Mouse (Mus musculus): Measurements from ENCODE around the gene Asic3.

Gene Asic3

DNA sequence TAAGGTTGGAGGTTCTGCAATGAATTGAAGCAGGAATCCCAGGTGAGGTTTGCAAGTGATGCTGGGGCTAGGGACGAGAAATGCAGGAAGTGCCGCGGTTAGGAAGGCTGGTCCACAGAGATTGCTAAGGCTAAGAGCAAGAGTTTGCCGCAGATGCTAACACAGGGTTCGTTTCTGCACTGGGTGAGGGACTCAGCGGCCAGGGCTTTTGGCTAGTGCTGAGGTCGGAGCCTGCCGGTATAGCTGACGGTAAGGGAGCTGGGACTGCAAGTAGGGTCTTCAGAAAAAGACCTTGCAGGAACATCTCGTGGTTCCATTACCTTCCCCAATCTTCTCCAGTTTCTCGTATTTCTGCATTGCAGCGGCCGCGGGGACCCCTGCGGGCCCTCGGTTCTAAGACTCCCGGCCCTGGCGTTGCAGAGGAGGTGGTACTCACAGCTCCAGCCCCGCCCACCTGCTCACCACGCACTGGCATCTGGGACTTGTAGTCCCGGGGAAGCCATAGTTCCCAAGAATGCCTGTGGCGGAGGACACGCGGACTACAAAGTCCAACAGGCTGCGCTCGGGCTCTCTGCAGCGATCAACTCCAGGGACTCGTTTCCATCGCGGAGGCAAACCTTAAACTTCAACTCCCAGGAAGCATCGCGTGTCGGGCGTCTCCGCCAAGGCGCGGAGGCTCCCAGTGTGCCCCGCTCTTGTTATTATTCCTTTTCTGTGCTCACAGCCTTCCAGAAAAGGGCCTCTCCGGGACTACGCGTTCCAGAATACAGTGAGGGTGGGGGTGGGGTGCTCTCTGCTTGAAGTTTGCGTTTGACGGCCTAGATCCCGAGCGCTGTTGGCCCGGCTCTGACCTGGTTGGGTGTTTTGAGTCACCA is 10.2 kb downstream of the Asic3 start, which contains the start of the genes Cdk5 and Slc4a2:
Cdk5 (minus strand) TSS at position 402 of the 875 bp plus-strand sequence.
Slc4a2 (plus strand) TSS at position 709 of the 875 bp plus-strand sequence.
- DNase-seq (ENCODE audit: low spot score in 2 of 2) = peak; percentile 97 to 99

DNA sequence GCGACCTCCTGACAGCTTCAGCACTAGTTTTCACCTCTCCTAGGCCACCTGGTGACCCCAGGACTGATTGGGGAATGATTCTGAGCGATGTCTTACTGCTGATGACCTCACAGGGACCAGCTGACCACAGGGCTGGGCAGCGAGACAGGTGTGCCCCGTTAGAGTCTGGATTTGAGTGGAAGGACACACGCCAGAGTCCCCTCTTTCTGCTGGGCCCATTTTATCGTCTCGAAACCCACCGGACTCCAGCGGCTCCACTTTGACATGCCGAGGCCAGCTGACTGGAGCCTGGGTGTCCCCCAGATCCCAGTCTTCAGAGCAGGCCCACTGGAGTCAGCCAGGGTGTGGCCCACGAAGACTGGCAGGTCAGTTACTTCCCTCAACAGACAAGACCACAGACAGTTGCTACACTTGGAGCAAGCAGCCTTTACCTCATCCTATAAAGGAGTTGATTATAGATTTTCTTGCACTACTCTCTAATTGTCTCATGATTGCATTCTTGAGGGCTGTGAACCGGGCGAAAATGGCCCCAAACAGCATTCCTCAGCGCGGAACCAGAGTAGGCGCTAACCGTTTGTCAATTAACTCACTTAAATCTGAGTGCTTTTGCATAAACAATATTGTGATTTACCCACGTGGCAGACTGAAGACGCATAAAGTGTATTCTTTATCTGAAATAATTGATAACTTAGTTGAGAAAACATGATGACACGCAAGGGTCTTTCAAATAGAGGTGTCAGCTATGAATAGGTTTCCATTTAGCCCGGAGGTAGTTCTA is 11.0 kb downstream of the Asic3 start:
- no peak for DNase-seq (ENCODE audit: low spot score in 2 of 2)

DNA sequence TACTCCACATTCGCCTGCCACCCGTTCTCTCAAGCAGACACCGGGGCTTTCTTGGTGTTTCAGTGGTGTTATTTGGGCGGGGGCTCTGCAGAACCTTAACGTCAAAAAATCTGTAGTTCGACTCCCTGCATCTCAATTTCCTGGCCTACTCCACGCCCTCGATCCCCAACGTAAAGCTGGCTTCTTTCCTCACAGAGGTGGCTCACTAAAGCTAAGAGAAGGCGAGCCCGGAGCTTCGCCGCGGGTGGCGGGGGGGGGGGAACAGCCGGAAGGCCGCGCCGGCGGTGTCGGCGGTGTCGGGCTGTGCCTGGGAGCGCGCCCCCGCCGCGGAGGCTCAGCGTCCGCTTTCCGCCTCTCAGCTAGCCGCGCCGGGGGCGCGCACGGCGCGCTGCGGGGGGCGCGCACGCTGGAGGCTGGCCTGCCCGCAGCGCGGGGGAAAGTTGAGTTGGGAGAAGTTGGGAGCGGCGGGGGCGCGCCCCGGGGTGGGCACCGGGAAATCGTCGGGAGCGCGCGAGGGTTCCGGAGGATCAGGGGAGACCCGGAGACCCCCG is 11.7 kb downstream of the Asic3 start:
- DNase-seq (ENCODE audit: low spot score in 2 of 2) = peak; percentile 36 to 54

DNA sequence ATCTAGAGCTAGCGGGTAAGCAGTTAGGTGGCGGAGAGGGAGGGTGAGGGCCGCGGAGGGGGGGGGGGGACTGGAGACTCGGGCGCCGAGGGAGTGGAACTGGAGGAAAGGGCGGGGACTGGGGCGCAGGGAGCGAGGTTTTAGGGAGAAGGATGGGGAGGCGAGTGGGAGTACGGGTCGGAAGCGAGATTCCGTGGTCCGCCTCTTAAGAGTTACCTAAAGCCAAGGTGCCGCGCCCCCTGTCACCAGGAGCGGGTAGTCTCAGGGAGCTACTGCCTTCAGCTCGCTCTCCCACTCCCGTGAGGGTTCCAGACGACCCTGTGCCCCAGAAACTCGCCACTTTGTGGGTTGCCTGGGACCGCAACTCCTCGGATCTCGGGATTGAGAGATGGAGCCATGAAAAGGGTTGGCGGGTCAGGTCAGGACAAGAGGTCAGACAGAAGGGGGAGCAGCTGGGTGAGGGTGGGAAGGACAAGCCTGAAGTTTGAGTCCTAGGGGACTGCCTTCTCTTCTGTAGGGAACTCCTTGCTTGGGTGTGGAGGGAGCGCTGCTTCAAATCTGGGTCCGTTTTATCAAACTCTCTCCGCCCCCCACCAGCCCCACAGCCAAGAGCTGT is 12.3 kb downstream of the Asic3 start:
- DNase-seq (ENCODE audit: low spot score in 2 of 2) = no peak

DNA sequence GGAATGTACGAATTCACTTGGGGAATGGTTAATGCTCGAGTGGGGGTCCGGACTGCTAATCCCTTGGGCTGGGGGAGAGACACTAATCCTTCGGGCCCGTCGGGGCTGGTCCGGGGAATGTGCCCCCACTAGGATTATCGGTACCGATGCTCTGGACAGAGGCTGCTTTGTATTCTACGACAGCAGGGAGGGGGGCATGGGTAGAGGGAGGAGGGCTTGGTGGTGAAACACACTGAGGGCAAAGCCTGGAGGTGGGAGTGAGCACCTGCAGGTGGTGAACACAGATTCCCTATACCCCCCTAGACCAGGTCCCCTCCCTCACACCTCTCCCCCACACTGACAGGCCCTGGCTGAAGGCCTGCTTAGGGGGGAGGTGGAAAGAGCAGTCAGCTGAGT is 12.8 kb downstream of the Asic3 start:
- no peak for DNase-seq (ENCODE audit: low spot score in 2 of 2)

DNA sequence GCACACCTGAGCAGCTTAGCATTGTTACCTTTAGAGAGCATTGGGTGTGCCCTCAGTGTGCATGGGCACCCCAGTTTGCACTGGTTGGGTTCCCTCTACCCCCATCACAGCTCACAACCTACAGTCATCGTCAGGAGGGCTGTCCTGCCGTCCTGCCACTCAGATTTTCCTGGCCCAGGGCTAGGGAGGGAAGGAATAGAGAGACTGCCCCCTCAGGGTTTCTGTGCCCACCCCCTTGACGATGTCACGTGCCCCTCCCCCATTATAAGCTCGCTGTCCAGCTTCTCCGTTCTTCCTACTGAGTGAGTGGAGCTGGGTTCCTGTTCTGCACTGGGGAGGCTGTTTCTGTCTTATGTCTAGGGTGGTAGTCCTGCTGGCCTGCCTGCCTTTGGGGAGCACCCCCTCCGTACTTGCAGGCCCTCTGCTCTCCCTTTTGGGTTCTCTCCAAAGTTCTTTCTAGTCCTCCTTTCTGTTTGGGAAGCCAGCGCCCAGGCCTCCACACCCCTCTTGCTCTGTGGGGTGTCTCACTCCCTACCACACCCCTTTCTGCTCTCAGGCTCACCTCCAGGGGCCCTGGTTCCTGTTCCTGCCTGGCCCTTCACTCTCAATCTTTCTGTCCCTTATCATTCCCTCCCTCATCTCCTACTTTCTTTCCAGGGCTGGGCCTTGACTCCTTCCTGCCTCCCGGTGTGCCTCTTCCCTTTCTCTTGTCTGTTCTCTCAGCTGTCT is 13.5 kb downstream of the Asic3 start:
- DNase-seq (ENCODE audit: low spot score in 2 of 2) = no peak

DNA sequence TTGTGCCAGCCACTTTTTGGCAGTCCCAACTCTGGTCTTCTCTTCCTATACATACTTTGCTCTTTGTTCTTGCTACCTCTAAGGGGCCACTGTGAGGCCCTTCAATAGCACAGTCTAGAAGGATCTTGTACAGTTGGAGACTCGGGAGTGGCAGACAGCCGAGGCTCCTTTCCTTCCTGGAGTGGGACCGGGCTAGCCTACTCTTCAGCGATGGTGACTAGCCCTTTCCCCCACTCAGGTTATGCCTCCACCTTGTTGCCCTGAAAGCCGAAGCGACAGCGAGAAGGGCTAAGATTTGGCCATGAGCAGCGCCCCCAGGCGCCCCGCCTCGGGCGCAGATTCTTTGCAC is 14.1 kb downstream of the Asic3 start:
- no peak for DNase-seq (ENCODE audit: low spot score in 2 of 2)

DNA sequence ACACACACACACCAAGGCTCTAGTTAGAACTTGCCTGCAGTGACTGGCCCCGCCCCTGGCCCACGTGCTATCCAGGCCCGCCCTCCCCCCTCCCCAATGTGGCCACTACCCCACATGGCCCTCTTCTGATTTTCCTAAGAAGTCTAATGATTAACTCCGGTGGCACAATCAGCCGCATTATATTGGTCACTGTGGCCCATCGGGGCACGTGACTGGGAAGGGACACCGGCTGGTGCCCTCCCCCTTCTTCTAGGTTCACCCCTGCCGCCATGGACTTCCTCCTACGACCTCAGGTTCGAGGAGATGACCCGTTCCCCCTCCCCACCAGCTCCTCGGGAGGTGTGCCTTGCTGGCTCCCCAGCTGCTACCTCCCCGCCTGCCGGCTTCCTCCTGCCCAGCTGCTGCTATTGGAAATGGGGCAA is 14.8 kb downstream of the Asic3 start:
- no peak for DNase-seq (ENCODE audit: low spot score in 2 of 2)

DNA sequence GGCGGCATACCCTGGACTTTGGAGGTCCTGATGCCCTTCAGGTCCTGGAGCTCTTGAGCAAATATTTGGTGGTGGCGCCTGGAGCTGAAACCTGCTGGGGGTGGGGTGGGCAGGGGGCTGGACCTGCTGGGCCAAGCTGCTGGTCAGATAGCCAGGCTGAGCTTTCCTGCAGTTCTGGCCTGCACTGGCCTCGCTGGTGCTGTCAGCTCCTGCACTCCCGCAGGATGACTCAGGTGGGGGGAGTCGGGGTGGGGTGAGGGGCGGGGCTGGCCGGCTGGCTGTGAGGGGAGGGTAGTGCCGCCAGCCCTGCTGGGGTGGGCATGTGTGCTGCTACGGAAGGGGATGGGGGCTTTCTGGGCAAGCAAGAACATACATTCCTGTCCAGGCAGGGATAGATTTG is 15.4 kb downstream of the Asic3 start:
- DNase-seq (ENCODE audit: low spot score in 2 of 2) = no peak

DNA sequence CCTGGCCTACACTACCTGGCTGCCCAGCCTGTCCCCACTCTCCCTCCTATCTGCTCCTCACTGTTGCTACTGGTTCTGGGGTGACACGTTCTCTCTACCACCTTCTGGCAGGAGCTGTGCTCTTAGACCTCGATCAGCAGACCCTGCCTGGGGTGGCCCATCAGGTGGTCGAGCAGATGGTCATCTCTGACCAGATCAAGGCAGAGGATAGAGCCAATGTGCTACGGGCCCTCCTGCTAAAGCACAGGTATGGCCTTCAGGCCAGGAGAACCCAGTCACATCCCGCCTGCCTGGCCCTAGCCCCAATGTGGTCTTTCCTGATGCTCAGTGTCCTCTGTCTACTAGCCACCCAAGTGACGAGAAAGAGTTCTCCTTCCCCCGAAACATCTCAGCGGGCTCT is 20.8 kb downstream of the Asic3 start:
- no peak for DNase-seq (ENCODE audit: low spot score in 2 of 2)

DNA sequence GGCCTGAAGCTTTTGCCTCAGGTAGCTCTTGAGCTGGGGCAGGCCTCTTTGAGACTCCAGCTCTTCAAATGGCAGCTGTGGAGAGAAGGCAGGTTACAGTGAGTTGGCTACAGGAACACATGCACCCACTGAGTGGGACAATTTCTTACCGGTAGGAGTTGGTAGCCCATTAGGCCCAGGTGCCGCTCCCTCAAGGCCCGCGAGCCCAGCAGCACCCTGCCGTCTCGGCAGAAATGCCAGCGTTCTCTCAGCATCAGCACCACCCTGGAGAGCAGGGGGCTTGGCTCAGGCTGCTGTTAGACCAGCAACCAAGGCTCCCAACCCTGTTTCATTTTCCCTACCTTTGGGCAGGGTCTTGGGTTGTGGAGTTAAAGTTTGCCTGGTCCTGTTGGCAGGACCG is 28.0 kb downstream of the Asic3 start:
- DNase-seq (ENCODE audit: low spot score in 2 of 2) = no peak

DNA sequence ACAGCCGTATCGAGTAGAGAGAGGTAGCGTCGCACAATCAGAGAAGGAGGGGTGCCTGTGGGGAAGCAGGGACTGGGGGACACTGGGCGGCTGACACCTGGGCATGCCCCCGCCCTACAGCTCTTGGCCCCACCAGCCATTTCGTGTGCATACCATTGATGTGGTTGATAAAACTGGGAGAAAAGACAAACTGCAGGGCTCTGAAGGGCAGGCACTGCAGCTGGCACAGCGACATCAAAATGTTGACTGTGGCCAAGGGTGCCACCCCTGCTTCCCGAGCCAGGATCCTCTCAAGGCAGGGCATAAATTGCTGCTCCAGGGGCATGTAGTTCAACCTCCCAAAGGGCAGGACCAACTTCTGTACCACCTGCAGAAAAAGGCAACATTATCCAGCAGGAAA is 28.8 kb downstream of the Asic3 start:
- no peak for DNase-seq (ENCODE audit: low spot score in 2 of 2)

DNA sequence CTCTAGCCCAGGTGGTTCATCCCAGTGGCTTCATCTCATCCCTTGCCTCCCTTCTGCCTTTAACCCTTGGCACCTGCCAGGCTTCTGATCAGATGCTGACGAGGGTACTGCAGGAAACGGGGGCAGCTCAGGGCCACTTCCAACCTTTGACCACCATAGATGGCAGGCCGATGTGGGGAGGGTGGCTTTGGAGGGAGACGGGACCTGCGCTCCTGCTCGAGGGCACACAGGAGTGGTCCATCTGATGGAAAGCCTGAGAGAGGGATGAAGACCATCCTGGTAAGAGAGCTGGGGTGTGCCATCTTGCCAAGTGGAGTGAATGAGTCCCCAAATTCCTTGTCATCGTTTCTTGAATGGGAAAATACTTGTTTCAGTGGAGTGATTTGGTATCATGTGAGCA is 30.0 kb downstream of the Asic3 start:
- DNase-seq (ENCODE audit: low spot score in 2 of 2) = no peak

DNA sequence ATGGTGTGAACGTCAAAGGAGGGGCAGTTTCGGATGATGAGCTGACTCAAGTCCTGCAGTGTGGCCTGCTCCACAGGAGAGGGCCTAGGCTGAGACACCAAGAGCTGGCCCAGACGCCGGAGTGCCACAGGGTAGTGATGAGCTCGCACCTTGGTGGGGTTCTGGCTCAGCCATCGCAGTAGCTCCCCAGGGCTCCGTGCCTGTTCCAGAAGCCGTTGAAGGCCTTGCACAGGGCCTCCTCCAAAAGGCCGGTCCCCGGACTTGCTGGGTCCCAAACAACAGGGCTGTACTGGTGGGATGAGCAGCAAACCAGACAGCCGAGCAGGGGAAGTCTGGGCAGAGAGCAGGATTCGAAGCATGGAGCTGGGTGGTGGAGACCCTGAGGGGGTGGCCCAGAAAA is 30.7 kb downstream of the Asic3 start:
- DNase-seq (ENCODE audit: low spot score in 2 of 2) = no peak

DNA sequence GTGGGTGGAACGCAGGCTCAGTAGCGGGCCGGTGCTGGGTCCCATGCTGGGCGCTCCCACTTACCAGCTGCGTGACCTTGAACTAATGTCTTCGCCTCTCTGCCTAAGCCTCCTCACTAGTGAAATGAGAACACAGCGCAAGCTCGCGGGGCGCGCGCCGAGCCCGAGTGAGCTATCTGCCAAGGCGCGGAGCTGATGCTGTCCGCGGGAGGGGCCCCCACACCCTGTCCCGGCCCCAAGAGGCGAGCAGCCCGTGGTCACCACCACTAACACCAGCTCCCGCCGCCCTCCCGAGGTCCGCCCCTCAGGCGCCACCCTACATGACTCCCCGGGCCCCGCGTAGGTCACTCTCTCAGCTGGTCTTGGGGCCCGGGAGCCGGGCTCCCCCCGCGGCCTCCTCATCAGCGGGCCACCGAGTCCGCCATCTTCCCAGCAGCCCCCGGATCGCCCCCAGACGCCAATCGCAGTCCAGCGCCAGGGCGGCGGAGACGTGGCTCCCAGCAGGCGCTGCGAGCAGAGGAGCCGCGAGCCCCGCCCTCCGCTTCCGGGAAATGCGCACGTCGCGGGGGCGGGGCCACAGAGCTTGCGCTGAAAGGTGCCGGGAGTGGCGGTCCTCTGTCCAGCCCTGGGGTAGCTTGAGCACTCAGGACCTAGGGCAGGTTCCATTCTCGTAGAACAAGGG is 31.7 kb downstream of the Asic3 start, which contains the start of gene Fastk:
Fastk (minus strand) TSS at position 542 of the 682 bp plus-strand sequence.
- DNase-seq (ENCODE audit: low spot score in 2 of 2) = peak; percentile 85 to 89

DNA sequence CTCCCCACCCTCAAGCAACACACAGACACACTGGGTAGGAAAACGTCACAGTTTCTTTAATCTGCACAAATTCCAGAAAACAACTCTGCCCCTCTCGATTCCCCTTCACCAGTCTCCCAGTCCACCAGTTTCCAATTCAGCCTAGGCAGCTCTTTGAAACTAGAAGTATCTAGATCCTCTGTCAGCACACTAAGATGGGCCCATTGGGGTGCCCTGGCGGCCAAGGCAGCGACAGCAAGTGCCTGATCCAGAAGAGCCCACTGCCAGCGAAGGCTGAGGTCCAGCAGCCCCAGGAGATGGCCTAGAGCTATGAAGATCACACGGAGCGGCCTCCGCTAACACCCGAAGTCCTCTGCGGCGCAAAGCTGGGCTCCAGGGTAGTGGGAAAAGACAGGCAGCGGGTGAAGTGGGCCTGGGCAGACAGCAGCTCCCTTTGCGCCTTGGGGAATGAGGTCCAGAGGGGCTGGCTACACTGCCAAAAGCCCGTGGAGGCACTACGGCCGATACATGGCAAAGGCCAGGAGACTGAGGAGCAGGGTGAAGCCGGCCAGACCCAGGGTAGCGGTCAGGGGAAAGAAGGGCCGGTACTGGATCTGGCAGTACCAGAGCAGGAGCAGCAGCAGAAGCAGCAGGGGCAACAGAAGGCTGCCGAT is 32.4 kb downstream of the Asic3 start:
- no peak for DNase-seq (ENCODE audit: low spot score in 2 of 2)

DNA sequence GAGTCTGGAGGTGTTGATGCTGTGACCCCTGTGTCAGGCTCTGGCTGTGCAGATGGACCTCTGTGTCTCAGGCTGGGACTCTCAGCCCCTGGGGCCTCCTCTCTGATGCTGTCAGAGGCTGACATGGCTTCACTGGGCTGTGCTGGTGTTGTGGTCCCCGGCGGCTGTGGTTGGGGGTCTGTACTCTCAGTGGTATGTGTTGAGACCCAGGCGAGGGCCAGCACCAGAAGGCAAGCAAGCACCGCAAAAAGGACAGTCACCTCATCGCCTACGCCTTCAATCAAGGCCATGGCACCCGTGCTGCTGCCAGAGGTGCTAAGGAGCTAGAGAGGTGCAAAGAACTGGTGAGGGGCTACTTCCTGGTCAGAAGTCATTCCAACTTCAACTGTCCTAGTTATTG is 33.4 kb downstream of the Asic3 start:
- DNase-seq (ENCODE audit: low spot score in 2 of 2) = no peak

DNA sequence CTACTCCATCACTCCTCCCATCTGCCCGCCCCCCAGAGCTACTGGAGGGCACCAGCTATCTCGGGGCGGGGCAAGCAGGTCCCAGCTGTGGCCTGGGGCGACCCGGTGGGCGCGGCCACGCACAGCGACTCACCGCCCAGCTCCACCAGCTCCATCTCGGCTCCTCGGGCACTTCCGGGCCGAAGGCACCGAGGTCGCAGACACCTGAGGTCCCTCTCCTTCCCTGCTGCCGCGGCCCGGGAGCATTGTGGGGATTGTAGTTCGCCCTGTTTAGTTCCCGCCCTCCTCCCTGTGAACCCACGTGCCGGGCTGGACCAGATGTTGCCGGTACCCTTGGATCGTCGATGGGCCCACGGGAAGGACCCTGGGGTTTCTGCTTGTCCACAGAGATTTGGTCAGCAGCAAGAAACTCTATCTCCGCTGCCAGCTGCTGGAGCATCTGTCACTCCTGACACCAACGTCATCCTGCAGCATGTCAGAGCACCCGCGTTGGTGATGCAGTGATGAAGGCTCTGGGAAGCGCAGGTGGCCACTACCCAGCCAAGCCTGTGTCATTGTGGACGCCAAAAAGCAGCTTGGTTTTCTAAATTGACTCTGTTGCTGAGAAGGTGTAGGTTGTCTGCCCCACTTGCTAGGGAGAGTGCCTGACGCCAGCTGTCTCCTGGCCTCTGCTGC is 34.6 kb downstream of the Asic3 start, which contains the start of gene Tmub1:
Tmub1 (minus strand) TSS at position 231 of the 675 bp plus-strand sequence.
- DNase-seq (ENCODE audit: low spot score in 2 of 2) = peak; percentile 70 to 76

DNA sequence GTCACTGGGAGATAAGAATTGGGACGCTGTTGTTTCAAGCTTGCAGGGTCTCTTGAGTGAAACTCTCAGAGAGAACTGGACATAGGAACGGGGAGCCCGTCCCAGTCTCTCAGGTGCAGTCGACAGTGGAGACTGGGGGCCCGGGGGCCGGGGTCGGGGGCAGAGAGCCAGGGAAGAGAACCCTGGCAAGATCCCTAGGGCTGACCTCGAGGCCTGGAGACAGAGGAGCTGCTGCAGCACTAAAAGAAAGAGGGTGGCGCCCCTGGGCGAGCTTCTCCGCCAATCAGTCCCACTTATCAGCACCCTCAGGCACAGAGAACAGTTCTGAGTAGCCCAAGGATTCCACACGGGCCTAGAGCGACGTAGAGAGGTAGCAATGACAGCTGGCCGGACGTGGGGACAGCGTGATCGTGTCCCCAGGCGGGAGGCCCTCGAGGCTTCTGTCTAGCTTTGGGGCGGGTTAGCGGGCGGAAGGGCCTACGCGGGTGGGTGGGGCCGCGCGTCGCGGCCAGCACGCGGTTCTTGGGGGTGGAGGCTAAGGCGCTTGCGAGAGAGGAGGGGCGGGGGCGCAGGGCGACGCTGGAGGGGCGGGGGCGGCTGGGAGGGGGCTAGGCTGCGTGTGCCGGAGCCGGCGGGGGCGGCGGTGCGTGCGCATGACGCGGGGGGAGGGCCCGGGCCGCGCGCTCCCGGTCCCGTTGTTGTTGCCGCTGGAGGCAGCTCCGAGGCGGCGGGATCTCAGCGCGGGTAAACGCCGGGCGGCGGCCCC is 38.3 kb downstream of the Asic3 start:
- DNase-seq (ENCODE audit: low spot score in 2 of 2) = peak; percentile 66 to 74

All from frontal cortex, postnatal 25 days (tissue).